Mouse (Mus musculus): ENCODE data around the gene 4931414P19Rik.

The 4931414P19Rik gene

DNA sequence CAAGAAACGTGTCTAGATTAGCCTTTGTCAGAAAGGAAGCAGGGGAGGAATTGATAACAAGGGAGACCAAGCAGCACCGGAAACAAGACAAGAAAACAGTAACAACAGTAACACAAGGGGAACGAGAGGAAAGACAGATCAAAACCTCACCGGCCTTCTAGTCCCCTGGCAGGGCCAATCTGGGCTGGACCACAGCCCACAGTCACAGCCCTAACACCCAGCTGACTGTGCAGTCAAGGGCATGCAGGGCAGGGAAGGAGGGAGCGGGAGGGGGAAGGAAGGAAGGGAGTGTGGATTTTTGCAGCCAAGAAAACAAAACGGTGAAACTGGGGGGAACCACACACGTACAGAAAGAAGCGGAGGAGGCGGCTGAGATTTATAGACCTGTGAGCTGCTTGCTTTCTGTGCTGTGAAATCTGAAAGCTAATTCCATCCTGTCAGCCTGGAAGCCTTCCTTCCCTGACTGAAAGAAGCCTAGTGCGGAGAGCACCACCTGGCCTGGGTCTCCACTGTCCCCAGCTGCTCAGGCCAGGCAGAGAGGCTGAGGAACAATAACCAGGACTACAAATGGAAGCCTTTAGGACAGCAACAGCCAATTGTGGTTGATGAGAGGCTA, 13.4 kb downstream of the 4931414P19Rik start:
- intact Hi-C loops (cut with DNase I) = no loop called here

DNA sequence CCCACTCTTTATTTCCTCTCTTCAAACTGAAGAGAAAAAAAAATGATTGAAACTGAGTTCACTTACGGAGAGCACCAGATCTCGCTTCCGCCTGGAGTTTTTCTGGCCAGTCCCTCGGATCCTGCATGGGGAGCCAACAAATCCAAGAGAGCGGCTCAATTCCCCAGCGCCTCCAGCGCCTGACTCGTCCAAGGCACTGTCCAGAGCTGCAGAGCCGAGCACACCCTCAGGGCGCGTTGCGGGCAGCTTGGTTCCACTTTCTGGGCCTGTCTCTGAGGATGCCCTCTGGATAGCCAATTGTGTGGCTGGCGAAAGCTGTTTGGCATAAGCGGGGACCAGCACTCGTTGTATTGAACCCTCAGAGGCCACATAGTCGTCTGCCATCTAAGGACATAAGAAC, 14.7 kb downstream of the 4931414P19Rik start:
- intact Hi-C loops (cut with DNase I) = no loop called here

DNA sequence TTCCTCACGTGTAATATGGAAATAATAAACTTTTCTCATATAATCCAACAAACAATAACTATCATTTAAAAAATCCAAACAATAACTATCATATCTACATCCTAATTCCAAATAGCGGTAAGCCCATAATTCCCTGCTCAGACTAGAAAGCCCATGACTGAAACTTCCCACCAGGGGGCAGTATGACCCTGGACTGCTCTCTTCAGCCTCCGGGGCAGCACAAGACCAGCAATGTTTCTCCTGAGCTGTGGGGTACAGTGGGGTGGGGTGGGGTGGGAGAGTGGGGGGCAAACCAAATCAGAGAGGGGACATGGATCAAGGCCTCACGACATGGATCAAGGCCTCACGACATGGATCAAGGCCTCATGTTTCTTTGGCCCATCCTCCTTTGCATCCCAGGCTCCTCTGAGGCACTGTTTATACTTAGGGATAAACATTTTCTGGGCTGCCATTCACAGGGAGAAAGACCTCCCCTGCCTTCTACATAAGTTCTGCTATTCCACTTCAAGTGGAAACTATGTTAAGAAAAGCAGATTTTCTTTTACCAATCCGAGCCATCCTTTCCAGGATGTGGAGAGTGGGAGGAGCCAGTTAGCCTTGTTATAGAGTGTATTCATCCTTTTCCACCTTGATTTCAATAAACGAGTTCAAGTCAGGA, 22.0 kb downstream of the 4931414P19Rik start:
- intact Hi-C loops (cut with DNase I) = no loop called here

DNA sequence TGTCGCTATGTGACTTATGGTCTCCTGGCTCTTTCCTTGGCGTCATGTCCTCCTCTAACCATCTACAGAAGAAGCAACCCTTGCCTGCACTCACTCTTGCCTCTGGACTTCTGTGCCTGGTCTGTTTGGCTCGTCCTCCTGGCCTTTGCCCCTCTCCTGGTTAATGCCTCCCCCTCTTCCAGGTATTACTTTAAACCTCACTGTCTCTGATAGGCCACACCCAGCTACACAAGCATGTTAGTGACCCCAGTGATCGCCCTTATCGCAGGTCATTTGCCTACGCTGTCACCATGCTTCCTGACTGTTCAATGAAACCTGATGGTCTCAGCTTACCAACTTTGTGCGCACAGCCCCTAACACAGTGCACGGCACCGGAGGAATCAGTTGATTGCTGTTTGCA, 23.3 kb downstream of the 4931414P19Rik start:
- intact Hi-C loops (cut with DNase I) = no loop called here

DNA sequence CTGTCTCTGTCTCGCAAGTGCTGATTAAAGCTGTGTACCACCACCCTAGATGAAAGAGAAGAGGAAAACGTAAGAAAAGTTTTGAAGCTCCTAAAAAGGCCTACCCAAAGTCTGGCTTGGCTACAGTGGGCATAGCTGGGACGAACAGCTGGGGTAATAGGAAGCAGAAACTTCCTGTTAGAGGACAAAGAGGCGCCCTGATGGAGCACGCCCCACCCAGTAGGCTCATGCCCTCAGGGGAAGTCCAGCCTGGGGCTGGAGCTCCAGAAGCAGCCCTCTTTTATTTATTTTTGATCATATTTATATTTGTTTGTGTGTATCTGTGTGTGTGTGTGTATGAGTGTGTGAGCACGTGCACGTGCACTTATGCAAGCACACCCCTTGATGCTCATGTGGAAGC, 26.2 kb downstream of the 4931414P19Rik start:
- intact Hi-C loops (cut with DNase I) = no loop called here

DNA sequence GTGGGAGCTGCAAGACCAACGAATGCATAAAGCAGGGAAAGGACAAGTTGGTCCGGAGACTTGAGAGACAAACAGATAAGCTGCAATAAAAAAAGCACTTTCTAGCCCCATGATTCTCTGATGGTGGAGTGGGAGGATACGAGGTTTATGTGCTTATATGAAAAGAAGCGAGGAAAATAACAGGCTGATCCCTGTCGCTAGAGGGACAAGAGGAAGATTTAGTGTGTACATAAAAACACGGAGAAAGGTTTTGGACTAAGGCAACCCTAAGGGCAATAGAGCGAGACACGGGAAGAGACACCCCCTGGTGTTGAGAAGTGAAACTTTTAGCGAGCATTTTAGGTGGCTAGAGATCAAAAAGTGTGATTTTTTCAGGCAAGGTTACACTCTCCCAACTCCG, 27.7 kb downstream of the 4931414P19Rik start:
- intact Hi-C loops (cut with DNase I) = no loop called here

DNA sequence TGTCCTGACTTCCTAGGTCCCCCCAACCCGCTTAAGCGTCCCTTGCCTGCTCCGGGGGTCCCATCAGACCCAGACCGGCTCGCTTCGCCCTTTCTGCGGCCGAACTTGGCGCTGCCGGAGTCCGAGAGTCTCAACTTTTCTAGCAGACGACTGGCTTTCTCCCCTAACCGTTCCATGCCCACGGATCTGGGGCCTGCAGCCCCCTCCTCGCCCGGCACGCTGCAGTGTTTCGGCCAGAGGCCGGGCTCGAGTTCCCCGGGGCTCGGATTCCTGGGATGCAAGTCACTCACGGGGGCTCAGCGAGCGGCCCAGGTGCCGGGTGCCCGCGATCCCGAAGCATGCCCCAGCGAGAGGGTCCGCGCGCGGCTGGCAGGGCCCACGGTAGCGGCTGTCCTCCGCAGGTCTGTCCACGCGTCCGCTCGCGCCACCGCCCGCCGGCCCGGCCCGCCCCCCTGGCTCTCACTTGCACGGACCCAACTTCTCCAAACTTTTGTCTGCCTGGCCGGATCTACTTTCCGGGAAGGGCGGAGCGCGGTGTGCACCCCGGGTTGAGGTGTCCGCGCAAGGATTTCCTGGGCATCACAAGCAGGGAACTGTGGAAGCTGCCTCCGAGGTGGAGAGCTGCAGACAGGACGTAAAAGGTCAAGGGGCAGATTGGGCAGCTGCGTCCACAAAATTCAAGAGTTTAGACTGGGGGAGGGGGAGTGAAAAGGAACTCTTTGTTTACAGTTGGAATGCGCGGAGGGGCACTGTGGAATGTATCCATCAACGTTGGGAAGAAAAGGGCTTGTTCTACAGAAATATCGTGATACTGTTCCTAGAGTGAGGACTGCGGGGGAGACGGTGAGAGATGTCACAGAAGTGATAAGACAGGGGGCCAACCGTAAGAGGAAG, 28.5 kb downstream of the 4931414P19Rik start, which contains the start of gene Ajuba:
Gene Ajuba, minus strand, starts transcription at position 470 of the 894 bp plus-strand sequence.
- intact Hi-C loops (cut with DNase I) = no loop called here

DNA sequence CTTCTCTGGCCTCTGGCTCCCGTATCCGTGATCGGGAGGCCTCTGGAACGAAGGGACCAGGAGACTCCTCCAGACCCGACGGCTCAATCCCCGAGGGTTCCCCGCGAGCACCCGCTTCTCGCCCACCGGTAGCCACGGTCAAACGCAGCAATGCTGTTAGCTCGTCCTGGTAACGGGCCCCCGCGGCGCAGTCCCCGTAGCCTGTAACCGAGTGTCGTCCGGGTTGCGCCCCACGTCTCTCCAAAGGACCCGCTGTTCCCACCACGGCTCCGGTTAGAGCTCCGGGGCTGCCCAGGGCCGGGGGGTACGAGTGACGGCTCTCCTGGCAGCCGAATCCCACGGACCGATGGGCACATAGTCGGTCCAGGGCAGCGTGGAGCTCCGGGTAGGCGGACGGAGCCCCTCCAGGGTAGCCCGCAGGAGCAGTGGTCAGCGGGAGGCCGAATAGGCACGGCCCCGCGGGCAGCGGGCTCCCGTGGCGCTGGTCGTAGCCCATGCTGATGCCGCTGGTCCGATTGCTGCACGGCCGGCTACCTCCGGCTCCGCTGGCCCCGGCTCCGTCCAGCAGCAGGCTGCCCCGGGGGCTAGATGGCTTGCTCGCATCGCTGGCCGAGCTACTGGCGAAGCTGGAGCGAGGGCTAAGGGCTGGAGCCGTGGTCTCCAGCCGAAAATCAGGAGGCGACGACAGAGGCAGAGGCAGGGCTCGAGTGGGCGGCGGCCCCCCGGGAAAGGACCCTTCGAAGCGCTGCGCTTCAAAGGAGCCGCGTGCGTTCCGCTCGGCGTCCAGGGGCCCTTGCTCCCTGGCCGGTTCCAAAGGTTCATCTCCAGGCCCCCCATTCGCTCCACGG, 29.3 kb downstream of the 4931414P19Rik start:
- intact Hi-C loops (cut with DNase I) = no loop called here

DNA sequence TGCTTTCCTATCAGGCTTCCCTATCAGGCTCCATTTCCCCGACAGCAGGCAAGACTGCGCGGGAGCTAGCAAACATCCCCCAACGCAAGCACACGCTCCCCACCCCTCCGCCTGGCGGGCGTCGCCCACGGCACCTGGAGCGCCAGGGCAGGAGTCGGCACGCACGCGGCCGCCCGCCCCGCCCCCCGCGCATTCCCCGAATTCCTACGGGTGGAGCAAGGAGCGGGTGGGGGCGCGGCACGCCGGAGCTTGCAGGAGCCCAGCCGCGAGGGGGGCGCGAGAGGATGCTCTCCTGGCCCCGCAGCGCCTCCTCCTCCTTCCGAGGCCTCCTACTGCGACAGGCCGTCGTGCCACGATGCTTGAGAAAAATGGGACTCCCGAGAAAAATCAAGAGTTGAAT, 30.2 kb downstream of the 4931414P19Rik start:
- intact Hi-C loops (cut with DNase I) = no loop called here

DNA sequence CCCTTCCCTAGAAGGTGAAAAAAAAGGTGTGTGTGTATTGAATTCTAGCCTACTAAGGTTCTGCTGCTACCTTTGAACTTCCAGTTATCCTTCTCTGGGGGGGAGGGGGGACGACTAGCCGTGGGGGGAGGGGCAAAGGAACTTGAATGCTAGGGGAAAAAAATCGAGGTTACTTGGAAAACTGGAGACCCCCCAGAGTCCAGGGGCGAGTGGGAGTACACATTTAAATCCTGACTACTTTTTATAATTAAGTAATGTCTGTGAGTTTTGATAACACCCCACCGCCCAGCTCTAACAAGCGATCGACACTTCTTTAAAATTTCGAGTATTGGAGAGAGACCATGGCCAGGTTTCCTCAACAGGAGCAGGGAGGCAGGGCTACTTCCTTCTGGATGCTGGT, 30.8 kb downstream of the 4931414P19Rik start:
- intact Hi-C loops (cut with DNase I) = no loop called here

DNA sequence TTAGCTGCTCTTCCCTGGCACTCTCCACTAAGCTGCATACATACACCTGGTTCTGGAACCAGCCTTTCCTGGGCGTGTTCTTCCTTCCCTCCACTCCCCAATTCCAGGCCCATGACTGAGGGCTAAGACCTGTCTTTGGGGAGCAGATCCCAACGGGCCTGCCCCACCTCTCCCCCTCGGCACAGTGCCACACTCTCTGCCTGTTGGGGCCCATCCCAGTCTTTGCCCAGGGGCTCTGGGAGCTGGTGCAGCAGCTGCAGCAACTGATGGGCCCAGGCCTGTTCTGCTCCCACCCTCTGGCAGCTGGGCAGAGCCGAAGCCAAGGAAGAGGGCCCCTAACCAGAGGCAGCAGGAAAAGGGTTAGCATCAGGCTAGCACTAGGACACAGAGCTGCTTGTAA, 31.5 kb downstream of the 4931414P19Rik start:
- intact Hi-C loops (cut with DNase I) = no loop called here

DNA sequence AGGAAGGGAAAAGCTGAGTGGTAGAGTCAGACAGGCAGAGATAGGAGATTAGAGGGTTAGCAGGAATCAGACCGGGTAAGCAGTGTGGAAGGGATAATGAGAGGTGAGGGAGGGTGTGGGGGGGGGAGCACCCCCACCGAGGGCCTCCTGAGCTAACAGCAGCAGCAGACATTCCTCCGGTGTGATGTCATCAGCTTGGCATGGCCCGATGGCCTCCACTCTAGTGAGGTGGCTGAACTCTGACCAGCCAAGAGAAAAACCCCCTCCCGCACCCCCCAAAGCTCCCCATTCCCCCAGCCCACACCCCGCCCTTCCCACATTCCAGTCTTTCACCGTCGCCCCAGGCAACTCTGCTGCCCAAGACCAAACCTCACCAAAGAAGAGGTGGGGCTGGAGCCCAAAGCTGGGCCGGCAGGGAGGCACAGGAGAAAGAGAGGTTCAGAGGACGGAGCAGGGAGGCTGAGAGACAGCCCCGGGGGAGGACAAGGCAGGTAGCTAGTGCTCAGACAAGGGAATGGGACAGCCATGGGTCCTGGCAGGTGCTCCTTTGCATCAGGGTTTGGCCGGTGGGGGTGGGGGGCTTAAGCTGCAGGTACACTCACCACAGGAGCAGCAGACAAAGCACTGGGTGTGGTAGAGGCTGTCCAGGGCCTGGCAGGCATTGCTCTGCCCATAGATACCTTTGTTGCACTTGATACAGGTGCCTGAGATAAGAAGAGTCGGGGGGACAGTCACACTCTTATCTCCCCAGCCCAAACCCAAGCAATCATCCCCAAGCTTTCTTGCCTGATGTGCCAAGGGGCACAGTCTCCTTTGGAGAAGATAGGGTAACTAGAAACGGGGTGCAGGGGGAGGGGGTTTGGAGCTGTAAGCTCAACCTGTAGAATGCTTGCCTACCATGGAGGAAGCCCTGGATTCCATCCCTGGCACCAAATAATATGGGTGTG, 32.7 kb downstream of the 4931414P19Rik start:
- intact Hi-C loops (cut with DNase I) = no loop called here

DNA sequence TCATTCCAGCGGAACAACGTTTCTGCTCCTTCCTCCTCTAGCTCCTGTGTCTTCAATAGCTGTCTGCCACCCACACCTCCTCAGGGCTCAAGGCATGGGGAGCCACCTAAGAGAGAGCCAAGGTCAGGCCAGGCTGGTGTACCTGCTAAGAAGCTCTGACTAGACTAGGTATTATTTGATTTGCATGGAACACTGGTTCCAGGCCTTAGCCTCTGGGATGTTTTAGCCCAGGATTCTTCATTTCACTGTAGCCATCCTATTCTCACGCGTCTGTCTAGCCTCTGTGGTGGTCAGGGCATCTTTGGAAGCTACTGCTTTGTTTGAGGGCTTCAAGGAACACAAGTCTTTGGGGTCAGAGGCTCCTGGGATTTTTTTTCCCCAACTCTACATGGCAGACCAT, 33.7 kb downstream of the 4931414P19Rik start:
- intact Hi-C loops (cut with DNase I) = no loop called here

DNA sequence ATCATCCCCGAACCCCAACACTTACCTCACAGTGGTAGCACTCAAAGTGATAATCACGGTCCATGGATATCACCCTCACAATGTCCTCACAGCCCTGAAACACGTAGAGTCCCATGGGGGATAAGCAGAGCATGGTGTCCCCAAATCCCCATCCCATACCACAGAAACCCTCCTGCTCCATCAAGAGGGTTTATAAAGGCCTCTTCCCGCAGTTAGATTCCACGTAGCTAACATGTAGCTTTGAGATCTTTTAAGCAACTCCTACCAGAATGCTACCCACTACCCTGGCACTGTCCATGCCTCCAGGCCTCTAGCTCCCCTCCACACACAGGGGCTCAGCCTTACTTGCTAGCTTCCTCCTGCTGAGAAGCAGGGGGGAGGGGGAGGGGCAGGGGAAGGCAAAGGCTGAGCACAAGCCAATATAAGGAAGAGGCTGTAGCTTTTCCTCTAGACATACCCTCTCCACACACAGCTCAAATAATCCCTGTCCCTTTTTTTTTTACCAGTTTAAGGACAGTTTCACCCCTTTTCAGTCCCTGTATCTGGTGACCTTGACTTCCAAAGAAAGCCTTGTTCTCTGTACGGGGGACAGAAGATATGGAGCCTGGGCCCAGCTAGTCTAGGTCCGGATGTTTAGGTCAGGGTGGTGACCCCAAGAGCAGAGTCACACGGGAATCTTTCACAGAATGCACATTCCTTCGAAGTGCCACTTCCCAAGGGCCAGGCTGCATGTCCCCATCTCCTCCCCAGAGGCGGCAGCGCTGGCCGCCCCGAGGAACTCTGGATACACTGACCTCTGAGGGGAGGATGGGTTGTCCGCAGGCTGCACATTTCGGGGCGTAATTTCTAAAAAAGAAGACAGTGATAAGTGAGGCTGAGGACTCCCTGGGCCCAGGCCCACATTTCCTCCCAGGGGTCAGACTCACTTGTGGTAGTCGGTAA, 36.1 kb downstream of the 4931414P19Rik start:
- intact Hi-C loops (cut with DNase I) = loop anchor here (5.0 kb wide), 1 partner anchor 73 kb away; the partner anchor contains the start of genes Cdh24 and Gm17606

DNA sequence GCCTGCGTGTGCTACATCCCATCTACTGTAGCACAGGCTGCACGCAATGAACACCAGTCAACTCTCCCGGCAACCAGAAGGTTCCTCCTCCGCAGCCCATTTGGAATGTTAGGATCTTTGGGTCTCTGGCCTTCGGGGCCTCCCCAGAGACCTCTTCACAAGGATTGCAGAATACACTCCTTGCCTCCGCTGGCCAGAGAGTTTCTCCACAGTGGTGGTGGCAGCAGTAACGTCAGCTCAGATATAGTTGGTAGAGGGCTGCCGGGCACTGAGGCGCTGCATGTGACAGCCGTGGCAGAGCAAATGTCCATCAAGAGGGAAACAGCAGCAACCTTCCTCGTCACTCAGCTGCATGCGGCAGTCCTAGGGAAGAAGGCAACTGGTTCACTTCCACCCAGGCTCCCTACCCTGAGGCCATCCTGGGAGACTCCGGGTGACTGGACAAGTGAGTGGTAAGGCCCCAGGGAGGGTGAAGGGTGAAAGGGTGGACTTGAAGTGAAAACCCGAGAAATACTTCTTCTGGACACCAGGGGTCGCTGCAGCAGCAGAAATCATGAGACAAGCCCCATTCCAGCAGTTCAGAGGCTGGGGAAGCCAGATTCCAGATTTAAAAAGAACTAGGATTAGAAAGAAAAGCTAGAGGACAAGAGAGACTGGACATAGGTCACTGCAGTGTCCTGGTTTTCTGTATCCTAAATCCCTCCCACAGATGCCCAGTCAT, 36.9 kb downstream of the 4931414P19Rik start:
- intact Hi-C loops (cut with DNase I) = loop anchor here (5.0 kb wide), 1 partner anchor 73 kb away; the partner anchor contains the start of genes Cdh24 and Gm17606

DNA sequence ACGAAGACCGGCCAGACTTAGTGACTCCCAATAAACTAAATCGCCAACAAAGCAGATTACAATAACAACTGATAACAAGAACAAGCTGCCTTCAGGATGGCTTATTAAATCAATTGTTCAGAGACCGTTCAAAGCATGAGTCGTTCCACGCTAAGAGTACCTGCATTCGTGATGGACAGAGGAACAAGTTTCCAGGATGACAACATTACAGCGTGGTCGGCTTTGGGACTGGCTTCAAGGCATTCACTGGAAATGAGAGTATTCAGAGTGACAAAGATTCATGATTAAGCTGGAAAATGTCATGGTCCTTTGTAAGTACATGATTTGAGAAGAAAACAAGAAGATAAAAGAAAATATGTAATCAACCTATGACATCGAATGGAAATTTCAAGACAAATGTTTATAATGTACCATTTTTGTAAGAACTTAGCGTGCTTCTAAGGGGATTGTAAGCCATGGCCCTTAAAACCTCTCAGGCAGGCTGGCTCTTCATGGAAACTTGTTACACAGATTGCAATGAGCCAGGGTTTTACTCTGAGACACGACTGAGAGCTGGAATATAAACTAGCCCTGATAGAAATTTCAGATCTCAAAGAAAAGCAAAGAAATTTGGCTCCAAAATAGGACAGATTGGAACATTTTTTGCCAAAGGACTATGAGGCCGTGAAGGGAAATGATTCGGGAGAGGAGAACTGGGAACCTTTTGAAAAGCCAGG, 45.1 kb downstream of the 4931414P19Rik start:
- intact Hi-C loops (cut with DNase I) = no loop called here

DNA sequence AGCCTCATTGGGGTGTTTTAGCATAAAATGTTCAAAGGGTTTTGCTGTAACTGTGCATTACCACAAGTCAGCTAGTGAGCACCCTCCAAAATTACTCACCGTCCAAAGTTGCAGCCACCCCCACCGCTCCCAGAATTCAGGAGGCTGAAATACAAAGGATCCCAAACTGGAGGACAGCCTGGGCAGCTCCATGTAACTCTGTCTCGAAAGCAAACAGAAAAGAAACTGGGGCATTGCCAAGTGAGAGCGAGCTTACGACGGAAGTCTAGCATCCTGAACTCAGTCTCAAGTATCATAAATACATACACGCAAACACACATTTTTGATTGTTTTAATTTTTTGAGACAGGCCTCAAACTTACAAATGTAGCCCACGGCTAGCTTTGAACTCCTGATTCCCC, 48.5 kb downstream of the 4931414P19Rik start:
- intact Hi-C loops (cut with DNase I) = no loop called here

All from adrenal gland (tissue).